26 mouse cellular contexts compared by ENCODE assay signal in genomic region chr19:11614805-11615204, GRCm38 (mm10). TPM values are rescaled to one million over a fixed set of nuclear protein-coding genes. Genes with fewer than 3 reads are reported as not detected.
"Had no signal": no experiment of that assay in that cellular context is flagged by ENCODE, and none has a peak within 500 bp of the region (broad histone marks: within the 10 kb centered on the region; RNA-seq: fewer than 3 reads in every experiment).

No protein-coding gene starts in this region.

- DNase-seq: retina, postnatal 1 day; right cerebral cortex, adult 18-20 months; right cerebral cortex, postnatal 14 days; right cerebral cortex, postnatal 25 days; right cerebral cortex, postnatal 4 days; spleen, adult 18-20 months; thymus, adult 18-20 months; thymus, adult 2 months; thymus, postnatal 14 days; thymus, postnatal 25 days; thymus, postnatal 36 days; thymus, postnatal 4 days had no signal

- H3K9ac ChIP-seq: neural tube, embryonic 12.5 days; neural tube, embryonic 13.5 days; neural tube, embryonic 15.5 days; stomach, embryonic 15.5 days had no signal

- H3K9me3 ChIP-seq: neural tube, embryonic 12.5 days; neural tube, embryonic 13.5 days; neural tube, embryonic 15.5 days; stomach, embryonic 15.5 days had no signal

- H3K27me3 ChIP-seq: neural tube, embryonic 12.5 days; neural tube, embryonic 13.5 days; neural tube, embryonic 15.5 days; stomach, embryonic 15.5 days had no signal

- H3K27ac ChIP-seq: neural tube, embryonic 12.5 days; neural tube, embryonic 13.5 days; neural tube, embryonic 15.5 days; stomach, embryonic 15.5 days; stomach, postnatal 0 days had no signal

- H3K4me3 ChIP-seq: neural tube, embryonic 12.5 days; neural tube, embryonic 13.5 days; neural tube, embryonic 15.5 days; stomach, embryonic 15.5 days had no signal

- H3K36me3 ChIP-seq: neural tube, embryonic 12.5 days; neural tube, embryonic 13.5 days; neural tube, embryonic 15.5 days; stomach, embryonic 15.5 days had no signal

- H3K4me1 ChIP-seq: neural tube, embryonic 12.5 days; neural tube, embryonic 13.5 days; neural tube, embryonic 15.5 days; stomach, embryonic 15.5 days had no signal

RNA-seq across cellular contexts. Expression of gene Ms4a2, which starts 8.7 kb away (rescaled TPM):
- polyA plus RNA-seq: neural tube, embryonic 11.5 days; small intestine, adult 2 months; testis, adult 2 months; thymus, adult 2 months had no signal

RNA-seq across cellular contexts. Expression of gene Ms4a3, which starts 25.8 kb away (rescaled TPM):
- total RNA-seq: neutrophil, adult 5-6 weeks had no signal
- polyA plus RNA-seq: neural tube, embryonic 12.5 days; neural tube, embryonic 14.5 days; small intestine, adult 2 months; testis, adult 2 months had no signal

RNA-seq across cellular contexts. Expression of gene Oosp2, which starts 45.6 kb away (rescaled TPM):
- total RNA-seq: neutrophil, adult 5-6 weeks had no signal
- polyA plus RNA-seq: neural tube, embryonic 11.5 days; neural tube, embryonic 12.5 days; neural tube, embryonic 13.5 days; neural tube, embryonic 14.5 days; neural tube, embryonic 15.5 days; small intestine, adult 2 months; spleen, adult 2 months; stomach, embryonic 14.5 days; stomach, embryonic 15.5 days; stomach, embryonic 16.5 days; stomach, postnatal 0 days; testis, adult 2 months; thymus, adult 2 months; thymus, postnatal 0 days had no signal
